Mouse (Mus musculus): ENCODE measurements at regions not wholly inside any gene's neighbourhood (a gene's known extent, or its start where the extent isn't known, plus 50 kb on each side); places are given as distances from the start of the nearest gene placed in this dataset.

- TF ChIP-seq CTCF (IDR thresholded peaks at IDR 0.05; ENCODE audit: low read depth, low read length) (no peak), POLR2A (IDR thresholded peaks at IDR 0.05; ENCODE audit: extremely low read depth, insufficient read depth, low read length) (no peak)
Measured at GRCm38 (mm10) chr9:79029456-79029855, 414.1 kb downstream of the Cd109 start.
